Mouse (Mus musculus): Measurements from ENCODE around the gene Cib3.

Cib3 gene

GRCm38 (mm10) chr8:72210710-72211109 lies 1.9 kb downstream of the Cib3 start:
- DNase-seq (ENCODE audit: low spot score), result no peak

- DNase-seq (ENCODE audit: low spot score), result no peak
Measured at GRCm38 (mm10) chr8:72210222-72210621, 2.4 kb downstream of the Cib3 start.

- DNase-seq (ENCODE audit: low spot score), result no peak
Measured at GRCm38 (mm10) chr8:72208582-72208981, 4.1 kb downstream of the Cib3 start.

GRCm38 (mm10) chr8:72197997-72198396 lies 14.6 kb downstream of the Cib3 start:
- no peak for DNase-seq (ENCODE audit: low spot score)

GRCm38 (mm10) chr8:72192065-72192464 lies 20.6 kb downstream of the Cib3 start:
- DNase-seq (ENCODE audit: low spot score), result no peak

- no peak for DNase-seq (ENCODE audit: low spot score)
Measured at GRCm38 (mm10) chr8:72190215-72190539, 22.5 kb downstream of the Cib3 start.

GRCm38 (mm10) chr8:72189417-72190214 lies 23.0 kb downstream of the Cib3 start, which contains the start of gene Hsh2d:
Gene Hsh2d (plus strand): TSS chr8:72189638.
- DNase-seq (ENCODE audit: low spot score), result no peak

- DNase-seq (ENCODE audit: low spot score), result no peak
Measured at GRCm38 (mm10) chr8:72187793-72188331, 24.8 kb downstream of the Cib3 start.

GRCm38 (mm10) chr8:72183554-72184202 lies 29.0 kb downstream of the Cib3 start:
- no peak for DNase-seq (ENCODE audit: low spot score)

- peak; percentile 73 for DNase-seq (ENCODE audit: low spot score)
Measured at GRCm38 (mm10) chr8:72177346-72177925, 35.2 kb downstream of the Cib3 start.

GRCm38 (mm10) chr8:72169681-72170249 lies 42.9 kb downstream of the Cib3 start:
- DNase-seq (ENCODE audit: low spot score), result no peak

- no peak for DNase-seq (ENCODE audit: low spot score)
Measured at GRCm38 (mm10) chr8:72169098-72169668, 43.5 kb downstream of the Cib3 start.

- no peak for DNase-seq (ENCODE audit: low spot score)
Measured at GRCm38 (mm10) chr8:72162821-72163220, 49.8 kb downstream of the Cib3 start.

- peak; percentile 100 for DNase-seq (ENCODE audit: low spot score)
Measured at GRCm38 (mm10) chr8:72160707-72161697, 51.6 kb downstream of the Cib3 start, which contains the start of gene Rab8a. Gene Rab8a (plus strand): TSS chr8:72161200.

GRCm38 (mm10) chr8:72160007-72160406 lies 52.6 kb downstream of the Cib3 start:
- DNase-seq (ENCODE audit: low spot score), result no peak

GRCm38 (mm10) chr8:72158726-72159125 lies 53.9 kb downstream of the Cib3 start:
- no peak for DNase-seq (ENCODE audit: low spot score)

GRCm38 (mm10) chr8:72158096-72158495 lies 54.5 kb downstream of the Cib3 start:
- DNase-seq (ENCODE audit: low spot score), result no peak
